9 mouse cellular contexts compared by ENCODE assay signal in the genomic region with DNA sequence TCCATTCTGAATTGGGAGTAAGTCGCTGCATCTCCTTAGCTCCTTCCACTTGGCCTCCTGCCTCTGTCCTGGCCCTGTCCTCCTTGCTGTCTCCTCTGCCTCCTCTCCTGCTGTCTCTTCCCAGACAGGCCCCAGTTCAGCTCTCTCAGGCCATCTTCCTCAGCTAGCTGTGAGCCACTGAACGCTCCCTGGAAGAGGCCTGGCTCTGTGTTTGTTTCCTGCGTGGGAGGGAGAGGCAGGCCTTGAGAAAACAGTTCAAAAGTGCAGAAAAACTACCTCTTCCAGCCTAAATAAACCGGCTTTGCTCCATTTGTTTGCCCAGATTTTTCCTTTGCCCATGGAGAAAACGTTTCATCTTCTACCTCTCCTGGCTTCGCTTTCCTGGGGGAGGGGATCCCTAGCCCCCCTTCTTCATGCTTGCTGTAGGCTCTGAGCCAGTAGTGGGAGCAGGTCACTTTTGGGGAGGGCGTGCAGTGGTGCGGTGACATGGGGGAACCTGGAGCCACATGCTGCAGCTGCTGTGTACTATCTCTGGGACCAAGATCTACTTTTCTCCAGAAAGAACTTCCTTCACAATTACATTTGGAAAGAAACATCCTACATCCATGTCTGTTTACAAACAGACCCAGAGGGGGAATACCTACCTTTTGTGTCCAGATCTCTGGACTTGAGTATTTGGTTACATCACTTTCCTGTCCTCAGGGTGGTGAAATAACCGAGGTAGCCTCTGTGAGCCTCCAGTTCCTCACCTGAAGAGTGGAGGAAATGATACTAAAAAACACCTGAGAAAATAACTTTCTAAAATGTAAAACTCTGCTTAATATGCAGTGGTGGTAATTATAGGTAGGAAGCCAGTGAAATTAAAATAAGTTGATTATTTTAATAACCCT.
DNase-seq lines count a peak whose midpoint lies in the region; ATAC-seq lines count a peak whose summit lies in the region.
"Had no signal": no experiment of that assay in that cellular context is flagged by ENCODE, and none has a peak within 500 bp of the region (broad histone marks: within the 10 kb centered on the region; RNA-seq: fewer than 3 reads in every experiment).

No protein-coding gene starts in this region.

- no peaks in the 10 kb centered on the region for H3K27me3 ChIP-seq in kidney, embryonic 15.5 days
- H3K27me3 ChIP-seq: Patski had no signal

- no peak overlapping the region for H3K4me3 ChIP-seq in kidney, embryonic 15.5 days (replicated peaks)

- no peaks in the 10 kb centered on the region for H3K9me3 ChIP-seq in kidney, embryonic 15.5 days (replicated peaks)

- DNase-seq in kidney, adult 9 months = no peak
- DNase-seq in thymus, postnatal 4 days = peak; percentile 56
- no peak for DNase-seq in thymus, postnatal 25 days
- peak; percentile 60 for DNase-seq in induced T-regulatory cell, adult 2 months (ENCODE audit: low read depth)
- DNase-seq in T-cell, adult 2 months (ENCODE audit: low spot score) = no peak
- no peak for DNase-seq in spleen, postnatal 36 days (ENCODE audit: low spot score in 2 of 2)
- DNase-seq: forebrain, postnatal 0 days had no signal

- ATAC-seq in kidney, embryonic 15.5 days (replicated peaks; ENCODE audit: low FRiP score) = 0 out of 2 replicates have a peak, but pooled peaks have one; percentile 47
- ATAC-seq: forebrain, postnatal 0 days; Patski had no signal

- H3K36me3 ChIP-seq in kidney, embryonic 15.5 days = no peaks in the 10 kb centered on the region

- peak overlapping the region; percentile 31; the same call in 1 of the 2 replicates for H3K4me2 ChIP-seq in kidney, embryonic 15.5 days

- H3K27ac ChIP-seq in kidney, embryonic 15.5 days = peak overlapping the region; percentile 85

- H3K9ac ChIP-seq in kidney, embryonic 15.5 days = no peak overlapping the region
- H3K9ac ChIP-seq: forebrain, postnatal 0 days had no signal

- 22% methylated on average over 9 of the region's 9 CpGs for WGBS in kidney, embryonic 15.5 days

- H3K4me1 ChIP-seq in kidney, embryonic 15.5 days = peaks cover 95% of the 10 kb centered on the region

Comparison
In these comparisons a context has a peak if more than half of its experiments do, and no peak if none do; other contexts are left out.
1. DNase-seq: peak in thymus, postnatal 4 days (single experiment) and induced T-regulatory cell, adult 2 months (single experiment); none in kidney, adult 9 months (single experiment), thymus, postnatal 25 days (single experiment), T-cell, adult 2 months (single experiment) and spleen, postnatal 36 days (0 of 2).